Mouse (Mus musculus): ENCODE data around the gene Otud6a. TPM values are rescaled to one million over a fixed set of nuclear protein-coding genes. Genes with fewer than 3 reads are reported as not detected.

Otud6a gene
- polyA plus RNA-seq, 1 experiment from 2014 or later, result not detected

DNA sequence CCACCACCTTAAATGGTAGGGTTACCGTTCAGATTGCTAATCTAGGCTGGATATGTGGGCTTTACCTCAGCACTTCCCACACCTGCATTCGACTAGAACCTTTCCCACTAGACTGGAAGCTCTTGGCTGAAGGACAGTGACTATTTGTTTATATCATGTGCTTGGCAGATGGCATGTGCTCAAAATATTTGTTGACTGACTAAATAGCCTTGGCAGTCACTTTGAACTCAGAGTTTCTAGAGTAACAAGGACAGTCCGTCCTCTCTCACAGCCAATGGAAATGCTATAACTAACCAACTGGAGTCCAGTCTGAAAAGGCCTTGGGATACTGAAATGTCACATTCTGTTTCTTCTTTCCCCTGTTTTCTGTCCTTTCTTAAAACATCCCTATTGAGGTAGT, 42.7 kb downstream of the Otud6a start:
- Histone ChIP-seq H3K36me3 (no peaks in the 10 kb centered on the region), H3K9ac (no peak overlapping the region), H3K27me3 (replicated peaks) (no peaks in the 10 kb centered on the region), H3K27ac (no peak overlapping the region), H3K4me3 (no peak overlapping the region), H3K4me1 (no peaks in the 10 kb centered on the region), H3K9me3 (no peaks in the 10 kb centered on the region), H3K4me2 (replicated peaks) (no peak overlapping the region)
- WGBS, result 84% methylated on average over 3 of the region's 3 CpGs
- no peak for ATAC-seq (ENCODE audit: low FRiP score, low read depth)

DNA sequence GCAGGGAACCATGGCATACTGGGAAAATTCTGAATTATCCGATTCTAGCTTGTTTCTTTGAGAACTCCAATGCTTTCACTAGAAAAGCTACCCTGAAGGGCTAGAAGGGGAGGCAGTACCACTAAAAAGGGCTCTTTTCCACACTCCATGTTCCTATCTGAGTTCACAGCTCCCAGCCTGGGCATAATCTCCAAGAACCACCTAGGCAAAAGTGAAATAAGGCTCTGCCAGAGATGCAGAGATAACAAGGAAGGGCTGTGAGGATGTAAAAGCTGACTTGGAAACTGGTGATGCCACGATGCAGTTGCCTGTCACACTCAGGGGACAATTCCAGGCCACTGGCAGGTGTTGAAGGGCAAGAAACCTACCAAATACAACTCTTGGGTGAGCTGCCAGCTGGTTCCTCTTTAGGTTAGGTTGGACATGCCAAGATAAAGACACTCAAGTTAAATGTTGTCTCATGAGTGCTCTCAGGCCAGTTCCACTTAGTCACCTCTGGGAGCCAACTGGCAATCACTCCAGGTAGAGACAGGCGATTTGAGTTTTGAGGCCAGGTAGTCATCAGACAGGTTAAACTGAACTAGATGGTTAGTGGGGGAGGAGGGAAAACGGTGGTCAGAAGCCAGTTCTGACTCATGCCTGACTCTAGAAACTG, 46.9 kb downstream of the Otud6a start:
- Histone ChIP-seq H3K9me3 (no peaks in the 10 kb centered on the region), H3K36me3 (no peaks in the 10 kb centered on the region), H3K4me1 (no peaks in the 10 kb centered on the region), H3K27ac (no peak overlapping the region), H3K27me3 (replicated peaks) (no peaks in the 10 kb centered on the region), H3K9ac (no peak overlapping the region), H3K4me2 (replicated peaks) (no peak overlapping the region), H3K4me3 (no peak overlapping the region)
- ATAC-seq (ENCODE audit: low FRiP score, low read depth), result no peak
- WGBS, result 81% methylated on average over 4 of the region's 4 CpGs

MicroRNA genes within 50 kb of the gene (microRNA counts, 519-probe panel; counts per million panel counts)
- microRNA mmu-miR-676, result 3,132 counts per million, percentile 71 among the panel's probes with 10 or more counts

Small RNAs within 50 kb of the gene (microRNA-seq; reads per million reads assigned to microRNA genes)
- gene Mir676, result 882 reads per million, percentile 77 among the genes with 10 or more reads in this experiment

Other genes starting within 250 kb of the Otud6a start
- gene Awat2, start 13.7 kb downstream of the Otud6a start, polyA plus RNA-seq (2016; fragmentation: Nextera tagmentation; extraction: Ambion mirVana), result 0.37 and 0.40 TPM in 2 replicates
- gene Igbp1, start 65.3 kb downstream of the Otud6a start, polyA plus RNA-seq (2016; fragmentation: Nextera tagmentation; extraction: Ambion mirVana), result 30.9 and 32.2 TPM in 2 replicates
- gene Dgat2l6, start 95.8 kb downstream of the Otud6a start, polyA plus RNA-seq (2016; fragmentation: Nextera tagmentation; extraction: Ambion mirVana), result not detected in 2 replicates
- not detected in 2 replicates for gene Awat1, start 143.2 kb downstream of the Otud6a start, polyA plus RNA-seq (2016; fragmentation: Nextera tagmentation; extraction: Ambion mirVana)
- gene P2ry4, start 165.9 kb downstream of the Otud6a start, polyA plus RNA-seq (2016; fragmentation: Nextera tagmentation; extraction: Ambion mirVana), result not detected in 2 replicates
- gene Arr3, start 176.5 kb downstream of the Otud6a start, polyA plus RNA-seq (2016; fragmentation: Nextera tagmentation; extraction: Ambion mirVana), result not detected in 2 replicates
- gene Kif4, start 196.7 kb downstream of the Otud6a start, polyA plus RNA-seq (2016; fragmentation: Nextera tagmentation; extraction: Ambion mirVana), result 24.2 and 25.3 TPM in 2 replicates
- 115 and 117 TPM in 2 replicates for gene Pdzd11, start 197.6 kb downstream of the Otud6a start, polyA plus RNA-seq (2016; fragmentation: Nextera tagmentation; extraction: Ambion mirVana)